In the genomic region with DNA sequence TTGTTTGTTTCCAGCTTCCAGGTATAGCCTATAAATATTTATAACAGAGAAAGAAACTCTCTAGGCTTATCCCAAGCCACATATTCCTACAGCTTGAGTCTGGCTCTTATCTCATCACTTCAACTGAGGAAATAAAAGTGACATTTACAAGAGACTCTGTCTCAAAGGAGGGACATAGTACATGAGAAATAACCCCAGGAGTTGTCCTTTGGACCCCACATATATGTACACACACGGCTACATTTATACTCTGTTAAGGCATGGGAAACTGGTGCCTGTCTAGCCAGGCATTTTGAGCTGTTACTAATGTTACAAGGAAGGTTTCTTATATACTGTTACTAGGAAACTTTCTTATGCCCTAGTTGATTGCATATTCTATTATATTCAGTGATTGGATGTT, we compare ENCODE assay signal across 23 mouse cellular contexts.
"Had no signal": no experiment of that assay in that cellular context is flagged by ENCODE, and none has a peak within 500 bp of the region (broad histone marks: within the 10 kb centered on the region; RNA-seq: fewer than 3 reads in every experiment).

No protein-coding gene starts in this region.

- H3K36me3 ChIP-seq: heart, embryonic 13.5 days; heart, embryonic 15.5 days; hindbrain, embryonic 13.5 days; hindbrain, embryonic 15.5 days; limb, embryonic 10.5 days; limb, embryonic 12.5 days had no signal

- H3K9ac ChIP-seq: heart, embryonic 13.5 days; heart, embryonic 15.5 days; hindbrain, embryonic 13.5 days; hindbrain, embryonic 15.5 days; limb, embryonic 12.5 days had no signal

- H3K27me3 ChIP-seq: heart, embryonic 13.5 days; heart, embryonic 15.5 days; hindbrain, embryonic 13.5 days; hindbrain, embryonic 15.5 days; limb, embryonic 12.5 days had no signal

- H3K4me3 ChIP-seq: gastrocnemius, adult 2 months; heart, embryonic 13.5 days; heart, embryonic 15.5 days; hindbrain, embryonic 13.5 days; hindbrain, embryonic 15.5 days; layer of hippocampus, adult 2 months; left cerebral cortex, adult 2 months; limb, embryonic 10.5 days; limb, embryonic 12.5 days had no signal

- H3K27ac ChIP-seq: gastrocnemius, adult 2 months; heart, embryonic 13.5 days; heart, embryonic 15.5 days; hindbrain, embryonic 13.5 days; hindbrain, embryonic 15.5 days; hindbrain, postnatal 0 days; layer of hippocampus, adult 2 months; left cerebral cortex, adult 2 months; limb, embryonic 10.5 days; limb, embryonic 12.5 days had no signal

- H3K9me3 ChIP-seq: heart, embryonic 13.5 days; heart, embryonic 15.5 days; hindbrain, embryonic 13.5 days; hindbrain, embryonic 15.5 days; limb, embryonic 10.5 days; limb, embryonic 12.5 days had no signal

- H3K4me2 ChIP-seq: heart, embryonic 11.5 days; heart, embryonic 13.5 days; heart, embryonic 15.5 days; hindbrain, embryonic 13.5 days; hindbrain, embryonic 15.5 days; limb, embryonic 12.5 days had no signal

- DNase-seq: gastrocnemius, adult 2 months; gastrocnemius, postnatal 10 days; gastrocnemius, postnatal 25 days; heart, adult 18-20 months; heart, postnatal 14 days; heart, postnatal 36 days; kidney, adult 18-20 months; kidney, adult 8-10 months; kidney, postnatal 10 days; kidney, postnatal 25 days; kidney, postnatal 4 days; liver had no signal

- H3K4me1 ChIP-seq: heart, embryonic 13.5 days; heart, embryonic 15.5 days; hindbrain, embryonic 13.5 days; hindbrain, embryonic 15.5 days; limb, embryonic 10.5 days had no signal

- ATAC-seq: forebrain, embryonic 16.5 days; hindbrain, postnatal 0 days had no signal
